Mouse (Mus musculus): Measurements from ENCODE around the gene Kcnh1.

Gene Kcnh1

DNA sequence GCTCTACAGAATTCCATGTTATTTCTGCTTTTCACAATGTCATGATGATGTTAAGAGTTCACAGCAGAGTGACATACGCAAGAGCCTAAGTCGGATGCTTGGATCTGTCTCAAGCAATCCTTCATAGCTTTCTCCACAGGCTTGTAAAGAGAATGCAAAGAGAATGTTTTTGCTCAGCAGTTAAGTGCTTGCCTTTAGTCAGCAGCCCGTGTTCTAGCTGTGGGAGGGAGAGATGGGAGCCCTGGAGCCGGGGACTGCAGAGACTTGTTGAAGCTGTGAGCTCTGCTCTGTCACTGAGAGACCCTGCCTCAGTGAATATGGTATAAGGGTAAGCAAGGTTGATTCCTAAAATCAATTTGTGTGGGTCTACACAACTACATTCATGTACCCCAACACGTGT lies 78.3 kb downstream of the Kcnh1 start:
- peak; percentile 67 for DNase-seq (ENCODE audit: low read depth, low spot score)

DNA sequence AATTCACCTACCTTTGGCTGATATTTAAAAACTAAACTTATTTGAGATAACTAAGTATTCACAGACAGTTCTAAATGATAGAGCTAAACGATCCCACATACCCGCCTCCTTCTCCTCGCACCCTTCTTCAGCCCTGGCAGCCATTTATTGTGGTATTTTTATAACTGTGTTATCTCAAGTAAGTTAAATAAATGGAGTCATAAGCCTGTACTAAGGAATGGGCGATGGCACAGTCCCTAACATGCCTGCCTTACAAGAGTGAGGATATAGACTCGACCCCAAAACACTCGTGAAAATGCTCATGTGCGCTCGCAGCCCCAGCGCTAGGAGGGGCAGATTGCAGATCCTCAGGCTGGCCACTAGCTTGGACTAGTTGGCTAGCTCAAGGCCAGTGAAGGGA lies 79.3 kb downstream of the Kcnh1 start:
- DNase-seq (ENCODE audit: low read depth, low spot score) = peak; percentile 67

DNA sequence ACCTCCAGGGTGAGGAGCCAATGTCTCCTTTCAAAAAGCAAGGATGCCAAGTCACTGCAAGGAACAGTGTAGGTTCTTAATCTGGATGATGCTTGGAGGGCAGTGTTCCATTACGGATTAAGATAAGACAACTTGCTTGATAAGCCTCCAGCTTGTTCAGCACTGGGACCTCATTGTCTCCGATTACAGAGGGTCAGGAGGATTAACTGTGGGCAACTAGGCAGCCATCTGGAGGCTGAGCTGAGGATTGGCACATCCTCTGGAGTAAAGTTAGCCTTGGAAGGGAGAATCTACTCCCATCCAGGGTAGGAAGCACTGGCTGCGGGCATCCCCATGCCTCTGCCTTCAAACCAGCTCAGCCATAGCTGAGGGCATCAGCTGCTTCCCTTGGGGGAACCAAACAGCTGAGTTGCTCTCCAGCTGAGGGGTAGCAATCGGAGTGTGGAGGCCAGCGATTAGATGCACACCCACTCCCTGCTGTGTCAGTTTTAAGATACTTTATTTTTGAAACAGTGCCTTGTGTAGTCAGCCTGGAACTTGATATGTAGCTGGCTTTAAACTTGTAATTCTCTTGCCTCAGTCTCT lies 87.3 kb downstream of the Kcnh1 start:
- DNase-seq (ENCODE audit: low read depth, low spot score) = peak; percentile 69

DNA sequence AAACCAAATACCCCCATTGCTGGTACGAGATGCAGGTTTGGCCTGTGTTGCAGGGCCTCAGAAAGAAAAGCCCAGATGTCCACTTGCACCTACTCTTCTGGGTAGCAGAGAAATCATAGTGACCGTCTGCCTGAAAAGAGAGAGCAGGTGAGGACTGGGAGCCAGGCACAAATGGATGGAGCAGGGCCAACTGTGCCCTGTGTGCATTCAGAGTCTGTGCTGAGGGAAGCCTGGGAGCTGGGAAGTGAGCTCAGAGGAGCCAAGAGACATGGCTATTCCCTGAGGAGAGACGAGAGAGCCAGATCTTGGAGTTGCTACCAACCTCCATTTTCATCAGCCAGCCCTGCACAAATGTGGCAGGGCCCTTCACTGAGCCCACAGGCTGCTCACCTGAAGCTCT lies 93.8 kb downstream of the Kcnh1 start:
- peak; percentile 89 for DNase-seq (ENCODE audit: low read depth, low spot score)

DNA sequence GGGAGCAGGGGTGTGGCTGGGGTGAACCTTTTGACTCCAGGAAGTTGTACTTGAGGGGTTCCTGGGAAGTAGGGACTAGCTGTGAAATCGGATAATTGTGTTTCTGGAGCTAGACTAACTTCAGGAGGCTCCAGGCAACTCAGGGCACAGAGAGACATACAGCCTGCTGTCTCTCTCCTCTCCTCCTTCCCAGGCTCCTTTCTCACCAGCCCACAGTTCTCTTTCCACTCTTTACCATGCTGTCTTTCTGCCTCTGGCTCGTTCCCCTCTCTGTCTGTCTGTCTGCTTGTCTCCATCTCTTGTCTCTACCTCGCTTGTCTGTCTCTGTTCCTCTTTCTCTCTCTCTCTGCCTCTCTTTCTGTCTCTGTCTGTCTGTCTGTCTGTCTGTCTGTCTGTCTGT lies 94.4 kb downstream of the Kcnh1 start:
- DNase-seq (ENCODE audit: low read depth, low spot score) = peak; percentile 46

DNA sequence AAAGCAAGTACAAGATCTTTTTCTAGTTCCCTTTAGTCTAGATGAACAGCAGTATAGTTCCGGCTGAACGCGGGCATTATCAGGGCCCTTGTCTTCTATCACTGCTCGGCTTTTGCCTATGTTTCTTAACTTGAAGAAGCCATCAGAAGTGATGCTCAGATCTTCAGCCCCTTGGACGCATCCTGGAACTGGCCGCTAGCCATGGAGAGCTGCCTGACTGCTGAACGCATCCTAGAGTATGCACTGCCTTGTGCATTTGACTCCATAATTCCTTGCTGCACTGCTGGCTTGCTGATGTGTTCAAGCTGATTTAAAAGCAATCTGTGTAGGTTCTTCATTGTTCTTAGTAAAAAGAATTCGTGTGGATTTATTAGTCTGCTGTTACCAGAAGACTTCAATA lies 97.9 kb downstream of the Kcnh1 start:
- DNase-seq (ENCODE audit: low read depth, low spot score) = no peak

DNA sequence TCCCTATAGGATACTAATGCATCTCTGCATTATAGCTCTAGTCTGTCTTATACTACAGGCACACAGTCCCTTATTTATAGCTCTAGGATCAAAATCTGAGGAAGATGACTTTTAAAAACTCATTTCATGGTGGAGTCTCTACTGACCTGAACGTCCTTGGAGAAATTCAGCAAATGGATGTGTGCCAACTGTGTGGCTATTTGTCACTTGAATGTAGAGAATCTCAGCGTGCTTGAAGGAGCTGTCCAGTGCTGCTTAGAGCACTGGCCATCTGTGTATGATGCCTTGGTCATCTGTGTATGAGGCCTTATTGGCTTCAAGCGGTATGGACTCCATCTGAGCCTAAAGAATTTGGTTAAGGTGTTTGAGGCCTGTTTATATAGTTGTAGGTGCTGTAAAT lies 100.7 kb downstream of the Kcnh1 start:
- no peak for DNase-seq (ENCODE audit: low read depth, low spot score)

DNA sequence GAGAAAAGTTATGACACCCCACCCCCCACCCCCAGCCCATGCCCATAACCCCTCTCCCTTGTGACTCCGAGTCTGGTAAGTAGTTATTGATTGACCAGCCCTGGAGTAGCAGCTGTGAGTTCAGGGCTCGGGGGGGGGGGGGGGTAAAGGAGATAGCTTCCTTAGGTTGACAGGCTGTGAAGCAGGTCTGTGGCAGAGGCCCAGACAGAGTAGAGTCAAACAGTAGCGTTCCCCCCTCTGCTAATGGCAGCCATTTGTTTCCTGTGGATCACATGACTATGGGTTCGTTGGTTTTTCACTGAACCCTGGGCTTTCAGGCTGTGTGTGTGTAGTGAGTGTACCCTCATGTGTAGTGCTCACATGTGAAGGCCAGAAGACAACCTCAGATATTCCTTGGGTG lies 102.8 kb downstream of the Kcnh1 start:
- no peak for DNase-seq (ENCODE audit: low read depth, low spot score)

DNA sequence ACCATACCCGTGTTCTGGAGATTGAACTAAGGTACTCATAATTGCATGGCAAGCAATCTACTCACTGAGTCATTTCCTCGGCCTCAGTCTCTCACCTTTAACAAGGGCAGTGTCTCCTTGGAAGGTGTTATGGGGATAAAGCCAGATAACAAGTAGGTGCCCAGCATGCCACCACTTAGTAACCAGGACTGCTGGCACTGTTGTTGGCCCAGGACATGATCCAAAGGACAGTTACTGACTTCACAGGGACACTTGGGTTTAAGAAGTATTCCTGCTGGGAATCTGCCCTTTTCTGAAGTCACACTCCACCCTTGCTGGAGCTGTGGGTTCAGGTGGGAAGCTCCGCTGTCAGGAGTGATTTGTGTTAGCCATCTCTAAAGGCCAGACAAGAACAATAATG lies 103.3 kb downstream of the Kcnh1 start:
- no peak for DNase-seq (ENCODE audit: low read depth, low spot score)

DNA sequence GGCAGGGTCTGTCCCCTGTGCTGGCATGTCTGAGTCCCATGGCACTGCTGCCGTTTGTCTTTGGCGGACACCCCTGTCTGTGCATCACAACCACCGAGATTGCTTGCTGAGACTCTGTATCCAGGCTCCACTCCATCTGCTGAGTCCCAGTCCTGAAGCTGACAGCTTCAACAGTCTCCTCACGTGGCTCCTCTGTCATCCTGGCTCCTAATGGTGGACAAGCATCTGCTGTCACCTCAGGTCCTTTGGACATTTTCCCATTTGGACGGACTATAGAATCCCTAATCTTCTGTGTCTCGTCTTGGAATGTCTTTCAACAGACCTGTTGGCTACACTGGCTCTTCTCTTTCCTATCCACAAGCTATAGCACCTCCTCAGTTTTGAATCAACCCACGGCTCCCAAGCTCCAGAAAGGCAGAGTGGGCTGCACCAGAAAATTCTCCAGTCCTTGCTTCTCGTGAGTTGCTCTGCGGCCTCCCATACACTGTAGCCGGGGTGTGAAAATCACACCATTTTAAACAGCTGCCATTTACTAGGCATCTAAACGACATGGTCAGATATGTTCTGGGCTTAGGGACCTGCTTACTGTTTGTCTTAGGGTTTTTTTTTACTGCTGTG lies 104.8 kb downstream of the Kcnh1 start:
- DNase-seq (ENCODE audit: low read depth, low spot score) = peak; percentile 92

DNA sequence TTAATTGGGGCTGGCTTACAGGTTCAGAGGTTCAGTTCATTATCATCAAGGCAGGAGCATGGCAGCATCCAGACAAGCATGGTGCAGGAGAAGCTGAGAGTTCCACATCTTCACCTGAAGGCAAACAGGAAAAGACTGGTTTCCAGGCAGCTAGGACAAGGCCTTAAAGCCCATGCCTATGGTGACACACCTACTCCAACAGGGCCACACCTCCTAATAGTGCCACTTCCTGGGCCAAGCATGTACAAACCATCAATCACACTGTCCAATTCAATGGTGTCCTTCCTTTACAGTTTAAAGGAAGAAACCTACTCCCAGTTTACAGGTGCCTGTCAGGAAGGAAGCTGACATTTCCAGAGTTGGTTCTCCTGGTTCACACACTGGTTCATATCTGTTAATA lies 105.3 kb downstream of the Kcnh1 start:
- no peak for DNase-seq (ENCODE audit: low read depth, low spot score)

DNA sequence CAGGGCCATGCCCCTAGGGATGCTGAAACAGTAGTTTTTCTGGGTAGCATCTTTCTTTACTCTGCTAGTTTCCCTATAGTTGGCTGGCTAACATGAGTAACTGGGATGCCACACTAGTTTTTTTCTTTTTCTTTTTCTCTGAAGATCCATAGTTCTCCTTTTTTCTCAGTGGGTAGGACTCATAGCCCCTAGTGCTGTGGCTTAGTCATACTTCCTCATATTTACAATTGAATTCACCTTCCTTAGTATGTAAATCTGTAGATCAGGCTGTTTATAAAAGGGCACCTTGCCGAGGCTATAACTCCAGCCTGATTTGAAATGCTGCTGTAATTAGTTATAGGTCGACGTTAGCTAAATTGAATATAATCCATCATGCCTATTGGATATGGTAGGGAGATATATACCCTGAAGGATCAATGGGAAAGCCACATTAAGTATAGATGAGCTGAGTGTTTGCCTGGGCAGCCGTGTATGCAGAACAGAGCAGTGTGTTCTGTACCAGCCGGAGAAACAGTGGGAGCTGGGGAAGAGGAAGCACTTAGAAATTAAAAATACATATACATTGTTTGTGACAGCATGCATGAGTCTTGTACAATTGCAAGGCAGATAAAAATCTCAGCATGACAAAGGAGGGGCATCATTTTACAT lies 107.0 kb downstream of the Kcnh1 start:
- no peak for DNase-seq (ENCODE audit: low read depth, low spot score)

DNA sequence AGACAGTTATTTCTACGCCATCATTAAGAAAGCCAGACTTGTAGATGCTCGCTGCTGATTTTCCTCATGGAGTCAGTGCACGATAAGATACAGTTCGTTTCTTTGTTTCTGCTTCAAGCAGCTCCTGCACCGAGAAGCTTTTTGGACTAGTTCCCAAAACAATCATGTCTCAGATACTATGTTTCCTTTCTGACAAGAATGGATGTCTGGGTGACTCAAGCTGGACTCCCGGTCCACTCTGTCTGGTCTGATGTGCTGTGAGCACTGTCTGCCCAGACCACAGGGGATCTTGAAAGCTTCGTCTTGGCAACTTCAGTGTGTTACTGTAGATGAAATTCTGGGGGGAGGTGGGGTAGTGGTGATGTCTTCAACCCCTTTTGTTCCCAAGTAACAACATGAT lies 109.8 kb downstream of the Kcnh1 start:
- DNase-seq (ENCODE audit: low read depth, low spot score) = peak; percentile 69

DNA sequence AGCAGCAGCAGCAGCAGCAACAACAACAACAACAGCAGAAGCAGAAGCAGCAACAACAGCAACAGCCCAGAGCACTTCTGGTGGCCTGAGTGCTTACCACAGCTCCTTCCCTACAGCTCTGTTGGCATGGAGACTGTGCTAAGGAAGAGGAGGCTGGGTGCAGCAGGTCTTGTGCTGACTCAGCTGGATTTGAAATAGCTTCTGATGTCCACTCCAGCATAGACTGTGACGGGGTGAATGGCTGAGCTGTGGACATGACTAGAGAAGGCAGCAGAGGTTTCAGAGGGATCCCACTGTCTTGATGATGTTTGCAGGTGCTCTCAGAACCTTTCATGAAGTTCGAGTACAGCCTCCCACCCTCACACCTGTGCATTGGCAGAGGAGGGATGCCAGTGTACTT lies 113.0 kb downstream of the Kcnh1 start:
- no peak for DNase-seq (ENCODE audit: low read depth, low spot score)

DNA sequence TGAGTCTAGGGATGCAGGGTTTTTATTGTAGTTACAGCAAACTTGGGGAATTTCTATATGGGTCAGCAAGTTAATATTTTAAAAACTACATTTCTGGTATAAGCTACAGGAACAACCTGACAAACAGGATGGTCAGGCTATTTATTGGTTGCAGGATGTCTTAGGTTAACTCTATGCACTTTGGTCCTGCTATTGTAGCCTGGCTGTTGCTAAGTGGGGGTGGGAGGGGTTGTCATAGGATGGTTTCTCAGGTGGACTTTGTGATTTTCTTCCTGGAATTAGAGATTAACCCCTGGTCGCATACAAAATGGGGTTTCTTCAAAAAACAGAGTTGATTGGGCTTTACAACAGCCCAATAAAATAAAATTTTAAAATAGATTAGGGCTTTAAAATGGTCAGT lies 114.6 kb downstream of the Kcnh1 start:
- DNase-seq (ENCODE audit: low read depth, low spot score) = no peak

DNA sequence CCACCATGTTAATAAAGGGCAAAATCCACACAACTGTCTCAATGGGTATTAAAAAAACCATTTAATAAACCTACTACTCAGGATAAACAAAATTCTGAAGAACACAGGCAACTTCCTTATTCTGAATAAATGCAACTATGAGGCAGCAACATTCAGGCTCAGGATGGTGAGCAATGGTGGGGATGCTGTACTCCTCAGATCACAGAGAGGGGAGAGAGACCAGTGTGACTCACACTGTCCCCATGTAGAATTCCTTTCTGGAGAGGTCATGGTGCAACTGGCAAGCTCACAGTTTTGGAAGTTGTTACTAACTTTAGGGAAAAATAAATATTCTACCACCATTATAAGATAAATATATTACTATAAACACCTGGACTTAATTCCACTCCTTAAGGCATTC lies 116.5 kb downstream of the Kcnh1 start:
- DNase-seq (ENCODE audit: low read depth, low spot score) = no peak

DNA sequence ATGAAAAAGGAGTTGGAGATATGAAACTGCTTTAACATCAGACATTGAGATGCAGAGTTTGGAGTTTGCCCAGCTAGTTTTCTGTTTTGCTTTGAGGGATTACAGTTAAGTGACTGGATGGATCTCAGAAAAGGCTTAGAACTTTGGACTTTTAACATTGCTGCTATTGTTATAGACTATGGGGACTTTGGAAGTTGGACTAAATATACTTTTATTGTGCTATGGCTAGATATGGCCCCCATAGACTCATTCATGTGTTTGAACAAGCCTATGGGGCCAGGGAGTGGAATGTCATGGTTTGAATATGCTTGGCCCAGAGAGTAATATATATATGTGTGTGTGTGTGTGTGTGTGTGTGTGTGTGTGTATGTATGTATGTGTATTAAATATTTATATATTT lies 120.7 kb downstream of the Kcnh1 start:
- no peak for DNase-seq (ENCODE audit: low read depth, low spot score)

DNA sequence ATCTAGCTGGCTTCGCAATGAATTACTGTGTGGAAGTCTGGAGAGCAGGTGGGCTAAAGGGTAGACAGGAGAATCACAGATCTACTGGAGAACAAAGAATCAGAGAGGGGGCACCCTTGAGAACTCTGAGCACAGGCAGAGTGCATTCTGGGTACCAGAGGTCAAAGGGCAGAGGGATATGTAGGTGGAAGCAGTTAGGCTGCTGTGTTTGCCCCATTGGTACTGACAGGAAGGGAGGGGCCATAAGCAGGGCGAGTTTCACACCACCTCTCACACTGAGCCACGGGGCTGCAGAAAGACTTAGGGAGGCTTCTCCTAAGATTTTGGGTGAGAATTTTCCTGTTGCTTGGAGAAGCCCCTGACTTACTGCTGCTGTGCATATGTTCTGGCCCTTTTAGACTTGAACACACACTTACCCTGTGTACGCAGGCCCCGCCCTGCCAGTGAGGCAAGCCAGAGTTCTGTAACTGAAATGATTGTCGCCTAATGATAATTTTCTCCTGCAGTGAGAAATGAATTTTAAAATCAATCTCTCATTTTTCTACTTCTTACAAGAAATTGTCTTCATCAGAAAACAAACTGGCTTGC lies 121.4 kb downstream of the Kcnh1 start:
- DNase-seq (ENCODE audit: low read depth, low spot score) = no peak

DNA sequence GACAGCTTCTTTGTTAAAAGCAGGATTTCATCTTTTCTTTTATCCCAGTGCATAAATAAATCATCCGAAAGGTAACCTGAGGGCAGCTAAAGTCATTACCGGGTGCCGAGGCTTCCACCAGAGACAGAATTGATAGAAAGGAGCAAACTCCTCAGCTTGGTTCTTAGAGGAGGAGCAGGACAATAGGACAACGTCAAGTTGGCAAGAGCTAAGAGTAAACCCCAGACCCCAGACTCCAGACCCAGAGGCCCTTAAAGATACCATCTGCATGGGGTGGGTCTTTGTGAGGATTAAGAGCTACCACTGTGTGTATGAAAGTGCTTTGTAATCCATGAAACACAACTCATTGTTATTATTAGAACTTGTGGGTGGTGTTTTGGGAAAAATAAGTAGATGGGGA lies 121.9 kb downstream of the Kcnh1 start:
- DNase-seq (ENCODE audit: low read depth, low spot score) = no peak

DNA sequence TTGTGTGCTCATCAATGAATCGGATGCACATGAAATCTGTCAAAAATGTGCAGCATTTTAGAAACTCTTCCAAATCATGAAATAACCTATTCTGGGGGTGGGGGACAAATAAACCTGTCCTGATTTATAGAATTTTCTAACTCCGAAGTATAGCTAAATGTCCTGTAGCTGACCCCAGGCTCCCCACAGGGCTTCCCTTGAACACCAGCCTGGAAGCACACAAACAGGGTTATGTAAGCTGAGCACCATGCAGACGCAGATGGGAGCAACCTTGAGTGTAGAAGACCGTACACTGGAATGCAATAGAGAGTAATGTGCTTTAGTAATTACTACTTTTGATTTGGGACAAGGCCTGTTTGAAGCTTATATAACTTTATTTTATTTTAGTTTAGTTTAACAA lies 122.4 kb downstream of the Kcnh1 start:
- peak; percentile 48 for DNase-seq (ENCODE audit: low read depth, low spot score)

DNA sequence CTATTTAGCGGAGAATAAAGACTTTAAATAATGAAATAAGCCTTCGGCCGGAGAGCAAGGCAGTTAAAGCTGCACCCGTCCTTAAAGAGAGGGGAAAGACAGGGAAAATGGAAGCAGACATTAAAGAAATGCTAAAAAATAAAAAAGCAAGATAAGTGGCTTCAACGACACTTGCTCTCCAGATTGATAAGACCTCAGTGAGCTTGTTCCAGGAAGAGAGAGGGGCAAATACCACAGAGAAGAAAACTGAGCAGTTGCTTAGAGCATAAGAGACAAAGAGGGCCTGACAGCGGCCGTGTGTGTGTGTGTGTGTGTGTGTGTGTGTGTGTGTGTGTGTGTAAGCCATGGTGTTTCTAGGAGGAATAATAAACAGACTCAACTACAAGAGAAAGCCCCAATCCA lies 123.0 kb downstream of the Kcnh1 start:
- DNase-seq (ENCODE audit: low read depth, low spot score) = no peak

DNA sequence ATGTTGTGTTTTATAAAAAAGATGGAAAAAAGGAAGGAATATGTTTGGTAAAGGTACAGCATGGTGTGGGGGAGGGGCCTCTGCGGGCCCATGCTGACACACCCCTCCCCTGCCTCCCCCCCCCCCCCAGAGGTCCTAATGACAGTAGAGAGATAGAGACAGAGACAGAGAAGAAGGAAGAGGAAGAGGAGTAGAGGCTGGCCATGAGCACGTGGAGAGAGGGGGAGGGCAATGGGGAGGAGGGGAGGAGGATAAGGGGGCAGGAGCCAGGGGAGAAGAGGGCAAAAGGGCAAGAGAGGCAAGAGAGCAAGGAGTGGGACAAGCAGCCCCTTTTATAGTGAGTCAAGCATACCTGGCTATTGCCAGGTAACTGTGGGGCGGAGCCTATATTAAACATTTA lies 123.5 kb downstream of the Kcnh1 start:
- no peak for DNase-seq (ENCODE audit: low read depth, low spot score)

DNA sequence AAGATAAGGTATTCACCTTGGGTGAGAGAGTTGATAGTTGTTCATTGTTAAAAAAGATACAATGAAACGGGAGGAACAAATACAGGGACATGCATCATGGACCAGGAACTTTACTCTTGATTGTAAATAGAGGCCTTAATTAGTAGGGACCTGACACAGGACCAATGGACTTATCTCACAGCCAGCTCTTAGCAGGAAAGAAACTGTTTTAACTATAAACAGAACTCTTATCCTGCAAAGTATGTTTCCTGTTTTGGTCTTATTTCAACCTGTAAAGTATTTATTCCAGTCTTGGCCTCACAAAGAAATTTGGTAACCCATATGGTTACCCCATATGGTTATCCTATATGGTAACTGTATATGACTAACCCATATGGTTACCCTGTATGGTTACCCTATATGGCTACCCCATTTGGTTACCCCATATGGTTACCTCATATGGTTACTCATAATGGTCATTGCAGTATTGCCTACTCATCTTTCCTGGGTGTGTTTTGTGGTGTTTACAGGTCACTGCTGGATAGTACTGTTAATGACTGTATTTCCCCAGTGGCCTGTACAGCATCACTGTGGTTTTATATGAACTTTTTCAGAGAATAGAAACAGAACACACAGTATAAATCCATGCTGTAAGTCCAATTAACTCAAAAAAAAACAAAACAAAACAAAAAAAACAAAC lies 125.0 kb downstream of the Kcnh1 start:
- no peak for DNase-seq (ENCODE audit: low read depth, low spot score)

Data from brain, adult 2 months (tissue).